Mouse (Mus musculus) liver, embryonic 14.5 days (tissue): Measurements from ENCODE around the gene Mgarp.

Source experiments
- CTCF ChIP-seq: IDR thresholded peaks from 2 replicates; pipeline ENCODE4 v1.5.1; 2016; ENCODE audit warnings: antibody characterized with exemption, low read depth, control low read depth
- EP300 ChIP-seq: IDR thresholded peaks from 2 replicates; pipeline ENCODE4 v1.6.1; 2016; ENCODE audit warnings: antibody characterized with exemption, low read depth

DNA sequence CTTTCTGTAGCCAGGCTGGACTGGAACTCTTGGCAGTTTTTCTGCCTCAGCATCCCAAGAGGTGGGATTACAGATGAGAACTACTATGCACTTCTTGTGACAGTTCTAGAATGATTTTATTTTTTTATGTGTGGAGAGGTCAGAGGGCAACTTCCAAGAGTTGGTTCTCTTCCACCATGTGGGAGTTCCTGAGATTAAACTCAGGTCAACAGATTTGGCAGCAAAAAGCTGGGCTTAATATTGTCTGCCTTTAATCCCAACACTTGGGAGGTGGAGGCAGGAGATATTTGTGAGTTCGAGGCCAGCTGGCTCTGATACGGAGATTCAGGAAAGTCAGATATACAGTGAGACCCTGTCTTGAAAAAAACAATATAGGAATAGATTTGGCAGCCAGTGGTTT, 21.4 kb upstream of the Mgarp start:
- TF ChIP-seq CTCF, result no peak
- TF ChIP-seq EP300, result no peak
